Mouse (Mus musculus) thymus, adult 2 months (tissue): Measurements from ENCODE around the gene Arhgef11.

Experiments
- CTCF ChIP-seq: fragments of 200-500 bp; IDR thresholded peaks from 2 replicates; pipeline ENCODE4 v1.5.1; 2012; ENCODE audit warnings: mild to moderate bottlenecking, control low read depth, low read length, moderate library complexity, borderline replicate concordance; ENCODE audit not compliant: control insufficient read depth, poor library complexity, insufficient read depth; ENCODE audit errors: extremely low read depth
- POLR2A ChIP-seq: fragments of 200-500 bp; IDR thresholded peaks from 2 replicates; pipeline ENCODE4 v1.6.1; 2012; ENCODE audit warnings: mild to moderate bottlenecking, low read length, control low read depth, moderate library complexity; ENCODE audit not compliant: control insufficient read depth, poor library complexity, insufficient read depth; ENCODE audit errors: extremely low read depth

- no peak for TF ChIP-seq POLR2A
- TF ChIP-seq CTCF, result no peak
These were observed 153.7 kb downstream of the Arhgef11 start for GRCm38 (mm10) chr3:87771088-87771487.
